Mouse (Mus musculus): ENCODE measurements around the gene Gm128. TPM values are rescaled to one million over a fixed set of nuclear protein-coding genes. Genes with fewer than 3 reads are reported as not detected.

Gene Gm128
- polyA plus RNA-seq, 1 experiment from 2014 or later, result 0.32 TPM

- peaks cover 80% of the 10 kb centered on the region for H3K36me3 ChIP-seq
Observed at GRCm38 (mm10) chr3:95203880-95204279, 37.5 kb downstream of the Gm128 start.

GRCm38 (mm10) chr3:95200562-95200961, 40.8 kb downstream of the Gm128 start:
- no peak overlapping the region for H3K27ac ChIP-seq
- WGBS, result 88% methylated on average over 2 of the region's 2 CpGs

More at GRCm38 (mm10) chr3:95203880-95204279, 37.5 kb downstream of the Gm128 start:
- Histone ChIP-seq H3K9me3 (no peaks in the 10 kb centered on the region), H3K4me1 (no peaks in the 10 kb centered on the region), H3K4me2 (no peak overlapping the region), H3K27me3 (no peaks in the 10 kb centered on the region), H3K27ac (no peak overlapping the region), H3K4me3 (no peak overlapping the region), H3K9ac (no peak overlapping the region)
- 89% methylated on average over 6 of the region's 6 CpGs for WGBS
- ATAC-seq (ENCODE audit: borderline replicate concordance, extremely low read depth, low FRiP score, low TSS enrichment), result no peak

GRCm38 (mm10) chr3:95200132-95200531, 41.3 kb downstream of the Gm128 start:
- no peak for ATAC-seq (ENCODE audit: borderline replicate concordance, extremely low read depth, low FRiP score, low TSS enrichment)
- Histone ChIP-seq H3K4me1 (no peaks in the 10 kb centered on the region), H3K4me3 (no peak overlapping the region), H3K4me2 (no peak overlapping the region), H3K27me3 (no peaks in the 10 kb centered on the region), H3K9ac (no peak overlapping the region), H3K27ac (no peak overlapping the region), H3K9me3 (no peaks in the 10 kb centered on the region), H3K36me3 (peaks cover 89% of the 10 kb centered on the region)
- WGBS, result 82% methylated on average over 7 of the region's 7 CpGs

More at GRCm38 (mm10) chr3:95200562-95200961, 40.8 kb downstream of the Gm128 start:
- Histone ChIP-seq H3K27me3 (no peaks in the 10 kb centered on the region), H3K9me3 (no peaks in the 10 kb centered on the region), H3K36me3 (peaks cover 89% of the 10 kb centered on the region), H3K9ac (no peak overlapping the region), H3K4me2 (no peak overlapping the region), H3K4me3 (no peak overlapping the region), H3K4me1 (no peaks in the 10 kb centered on the region)
- no peak for ATAC-seq (ENCODE audit: borderline replicate concordance, extremely low read depth, low FRiP score, low TSS enrichment)

GRCm38 (mm10) chr3:95199101-95199500, 42.3 kb downstream of the Gm128 start:
- no peak overlapping the region for H3K4me3 ChIP-seq
- 69% methylated on average over 1 of the region's 1 CpGs for WGBS
- H3K4me1 ChIP-seq, result no peaks in the 10 kb centered on the region
- H3K9ac ChIP-seq, result no peak overlapping the region
- ATAC-seq (ENCODE audit: borderline replicate concordance, extremely low read depth, low FRiP score, low TSS enrichment), result no peak
- H3K4me2 ChIP-seq, result no peak overlapping the region
- H3K27ac ChIP-seq, result no peak overlapping the region
- peaks cover 89% of the 10 kb centered on the region for H3K36me3 ChIP-seq
- no peaks in the 10 kb centered on the region for H3K9me3 ChIP-seq
- H3K27me3 ChIP-seq, result no peaks in the 10 kb centered on the region

GRCm38 (mm10) chr3:95195772-95196171, 45.6 kb downstream of the Gm128 start:
- no peak for ATAC-seq (ENCODE audit: borderline replicate concordance, extremely low read depth, low FRiP score, low TSS enrichment)
- no peak overlapping the region for H3K9ac ChIP-seq
- H3K36me3 ChIP-seq, result peaks cover 69% of the 10 kb centered on the region
- no peak overlapping the region for H3K27ac ChIP-seq
- H3K9me3 ChIP-seq, result no peaks in the 10 kb centered on the region
- no peaks in the 10 kb centered on the region for H3K4me1 ChIP-seq
- H3K4me3 ChIP-seq, result no peak overlapping the region
- H3K4me2 ChIP-seq, result no peak overlapping the region
- WGBS, result 79% methylated on average over 2 of the region's 2 CpGs
- H3K27me3 ChIP-seq, result no peaks in the 10 kb centered on the region

- Histone ChIP-seq H3K36me3 (peaks cover 69% of the 10 kb centered on the region), H3K9ac (no peak overlapping the region), H3K27ac (no peak overlapping the region), H3K4me3 (no peak overlapping the region), H3K27me3 (no peaks in the 10 kb centered on the region), H3K4me1 (no peaks in the 10 kb centered on the region), H3K4me2 (no peak overlapping the region), H3K9me3 (no peaks in the 10 kb centered on the region)
- no peak for ATAC-seq (ENCODE audit: borderline replicate concordance, extremely low read depth, low FRiP score, low TSS enrichment)
- WGBS, result 74% methylated on average over 6 of the region's 6 CpGs
Observed at GRCm38 (mm10) chr3:95194721-95195135, 46.7 kb downstream of the Gm128 start.

Other genes starting within 250 kb of the Gm128 start
- 22.0 and 22.9 TPM in 2 replicates for gene Zfp687, start 226.2 kb downstream of the Gm128 start, polyA plus RNA-seq (2015; fragmentation: Nextera tagmentation; extraction: Ambion mirVana)
- 239 and 245 TPM in 2 replicates for gene Psmd4, start 199.0 kb downstream of the Gm128 start, polyA plus RNA-seq (2015; fragmentation: Nextera tagmentation; extraction: Ambion mirVana)
- gene Pip5k1a, start 134.7 kb downstream of the Gm128 start, polyA plus RNA-seq (2015; fragmentation: Nextera tagmentation; extraction: Ambion mirVana), result 17.2 and 18.1 TPM in 2 replicates
- gene Vps72, start 130.6 kb downstream of the Gm128 start, polyA plus RNA-seq (2015; fragmentation: Nextera tagmentation; extraction: Ambion mirVana), result 163 and 165 TPM in 2 replicates
- gene Tmod4, start 117.1 kb downstream of the Gm128 start, polyA plus RNA-seq (2015; fragmentation: Nextera tagmentation; extraction: Ambion mirVana), result 1.3 and 2.1 TPM in 2 replicates
- 64.0 and 71.4 TPM in 2 replicates for gene Scnm1, start 107.6 kb downstream of the Gm128 start, polyA plus RNA-seq (2015; fragmentation: Nextera tagmentation; extraction: Ambion mirVana)
- gene Lysmd1, start 107.5 kb downstream of the Gm128 start, polyA plus RNA-seq (2015; fragmentation: Nextera tagmentation; extraction: Ambion mirVana), result 13.3 and 14.9 TPM in 2 replicates
- gene Tnfaip8l2, start 99.2 kb downstream of the Gm128 start, polyA plus RNA-seq (2015; fragmentation: Nextera tagmentation; extraction: Ambion mirVana), result 4.0 and 4.5 TPM in 2 replicates
- gene Sema6c, start 81.1 kb downstream of the Gm128 start, polyA plus RNA-seq (2015; fragmentation: Nextera tagmentation; extraction: Ambion mirVana), result 3.6 and 3.8 TPM in 2 replicates
- 9.9 and 11.2 TPM in 2 replicates for gene Gabpb2, start 23.7 kb downstream of the Gm128 start, polyA plus RNA-seq (2015; fragmentation: Nextera tagmentation; extraction: Ambion mirVana)
- gene Cdc42se1, start 12.9 kb downstream of the Gm128 start, polyA plus RNA-seq (2015; fragmentation: Nextera tagmentation; extraction: Ambion mirVana), result 111 and 115 TPM in 2 replicates
- 10.7 and 11.6 TPM in 2 replicates for gene Mllt11, start 9.4 kb downstream of the Gm128 start, polyA plus RNA-seq (2015; fragmentation: Nextera tagmentation; extraction: Ambion mirVana)
- gene Bnipl, start 9.6 kb upstream of the Gm128 start, polyA plus RNA-seq (2015; fragmentation: Nextera tagmentation; extraction: Ambion mirVana), result 4.0 and 4.1 TPM in 2 replicates
- gene Mindy1, start 39.7 kb upstream of the Gm128 start, polyA plus RNA-seq (2015; fragmentation: Nextera tagmentation; extraction: Ambion mirVana), result 38.1 and 41.6 TPM in 2 replicates
- gene Prune1, start 40.5 kb upstream of the Gm128 start, polyA plus RNA-seq (2015; fragmentation: Nextera tagmentation; extraction: Ambion mirVana), result 21.0 and 23.9 TPM in 2 replicates
- gene Anxa9, start 65.6 kb upstream of the Gm128 start, polyA plus RNA-seq (2015; fragmentation: Nextera tagmentation; extraction: Ambion mirVana), result 1.6 and 2.3 TPM in 2 replicates
- gene Cers2, start 73.2 kb upstream of the Gm128 start, polyA plus RNA-seq (2015; fragmentation: Nextera tagmentation; extraction: Ambion mirVana), result 201 and 203 TPM in 2 replicates
- gene Setdb1, start 115.6 kb upstream of the Gm128 start, polyA plus RNA-seq (2015; fragmentation: Nextera tagmentation; extraction: Ambion mirVana), result 35.7 and 40.4 TPM in 2 replicates
- gene 4930558C23Rik, start 161.2 kb upstream of the Gm128 start, polyA plus RNA-seq (2015; fragmentation: Nextera tagmentation; extraction: Ambion mirVana), result not detected in 2 replicates
- gene Arnt, start 192.8 kb upstream of the Gm128 start, polyA plus RNA-seq (2015; fragmentation: Nextera tagmentation; extraction: Ambion mirVana), result 48.0 and 48.5 TPM in 2 replicates